ENCODE assay signal across 28 mouse cellular contexts in the genomic region with DNA sequence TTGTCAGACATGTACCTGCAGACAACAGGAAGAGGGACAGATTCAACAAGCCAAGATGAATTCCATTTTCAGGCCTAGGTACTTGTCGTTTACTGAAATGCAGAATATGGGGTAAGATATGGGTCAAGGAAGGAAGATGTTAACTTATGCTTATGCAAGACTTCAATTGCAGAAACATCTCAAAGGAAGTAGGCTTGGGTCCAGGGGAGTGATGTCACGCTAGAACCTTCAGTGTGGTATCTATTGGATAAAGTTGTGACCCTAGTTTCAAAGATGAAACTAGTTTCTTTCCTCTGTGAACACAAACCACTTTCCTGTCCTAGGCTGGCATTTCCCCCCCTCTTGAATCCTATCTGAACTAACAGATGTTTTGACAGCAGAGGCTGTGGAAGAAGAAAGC. TPM values are rescaled to one million over a fixed set of nuclear protein-coding genes. Genes with fewer than 3 reads are reported as not detected.
A peak's percentile ranks its signal among the peaks of the same experiment; 100 is the strongest.
DNase-seq lines count a peak whose midpoint lies in the region; ATAC-seq and TF ChIP-seq lines count a peak whose summit lies in the region.
"Had no signal": no experiment of that assay in that cellular context is flagged by ENCODE, and none has a peak within 500 bp of the region (broad histone marks: within the 10 kb centered on the region; RNA-seq: fewer than 3 reads in every experiment).

No protein-coding gene starts in this region.

- no peak for TF ChIP-seq POLR2A in kidney, adult 2 months (IDR thresholded peaks at IDR 0.05; ENCODE audit: low read depth, low read length)

- no peaks in the 10 kb centered on the region for H3K9me3 ChIP-seq in heart, embryonic 12.5 days (replicated peaks)
- H3K9me3 ChIP-seq: embryonic facial prominence, embryonic 12.5 days; embryonic facial prominence, embryonic 15.5 days; heart, embryonic 10.5 days; heart, embryonic 15.5 days; hindbrain, embryonic 10.5 days; hindbrain, embryonic 13.5 days; intestine, embryonic 15.5 days had no signal

- no peak overlapping the region for H3K4me2 ChIP-seq in heart, embryonic 12.5 days
- H3K4me2 ChIP-seq: embryonic facial prominence, embryonic 12.5 days; embryonic facial prominence, embryonic 15.5 days; heart, embryonic 15.5 days; hindbrain, embryonic 13.5 days; intestine, embryonic 15.5 days had no signal

- no peak for ATAC-seq in heart, embryonic 12.5 days (ENCODE audit: insufficient number of reproducible peaks, low FRiP score)
- ATAC-seq in common myeloid progenitor, adult 5-6 weeks (replicated peaks; ENCODE audit: low read depth, poor library complexity, severe bottlenecking) = peak; percentile 61
- peak; percentile 93 for ATAC-seq in megakaryocyte progenitor cell, adult 5-6 weeks (replicated peaks; ENCODE audit: poor library complexity)
- ATAC-seq: activated CD4-positive, CD25-positive, alpha-beta regulatory T cell, adult 4 months; forebrain, embryonic 14.5 days; forebrain, postnatal 0 days; hindbrain, embryonic 16.5 days; intestine, embryonic 15.5 days had no signal

- H3K27ac ChIP-seq in heart, embryonic 12.5 days (ENCODE audit: poor library complexity, severe bottlenecking) = no peak overlapping the region
- no peak overlapping the region for H3K27ac ChIP-seq in gastrocnemius, adult 2 months
- H3K27ac ChIP-seq in kidney, adult 2 months (ENCODE audit: insufficient read depth, low read depth, low read length) = no peak overlapping the region
- H3K27ac ChIP-seq: embryonic facial prominence, embryonic 12.5 days; embryonic facial prominence, embryonic 15.5 days; heart, adult 2 months; heart, embryonic 10.5 days; heart, embryonic 15.5 days; hindbrain, embryonic 10.5 days; hindbrain, embryonic 13.5 days; intestine, embryonic 15.5 days had no signal

- TF ChIP-seq CTCF in gastrocnemius, adult 2 months (IDR thresholded peaks at IDR 0.05) = no peak
- TF ChIP-seq CTCF in kidney, adult 2 months (conservative IDR thresholded peaks at IDR 0.05; ENCODE audit: insufficient read depth, insufficient read length, low read depth, low read length) = no peak

- H3K36me3 ChIP-seq in heart, embryonic 12.5 days = no peaks in the 10 kb centered on the region
- H3K36me3 ChIP-seq in kidney, adult 2 months (ENCODE audit: control insufficient read depth, insufficient read depth, low read length) = no peaks in the 10 kb centered on the region
- H3K36me3 ChIP-seq: embryonic facial prominence, embryonic 12.5 days; embryonic facial prominence, embryonic 15.5 days; heart, embryonic 10.5 days; heart, embryonic 15.5 days; hindbrain, embryonic 10.5 days; hindbrain, embryonic 13.5 days; intestine, embryonic 15.5 days had no signal

- H3K9ac ChIP-seq in heart, embryonic 12.5 days = no peak overlapping the region
- H3K9ac ChIP-seq: embryonic facial prominence, embryonic 12.5 days; embryonic facial prominence, embryonic 15.5 days; forebrain, postnatal 0 days; heart, embryonic 15.5 days; hindbrain, embryonic 13.5 days; intestine, embryonic 15.5 days had no signal

- 63% methylated on average over 2 of the region's 2 CpGs for WGBS in heart, embryonic 12.5 days
- WGBS in kidney, adult 2 months = 82% methylated on average over 2 of the region's 2 CpGs

- DNase-seq in heart, adult 11 months = peak; percentile 88
- peak; percentile 62 for DNase-seq in 416B (ENCODE audit: low read depth)
- DNase-seq in testis, postnatal 10 days (ENCODE audit: low spot score) = no peak
- no peak for DNase-seq in gastrocnemius, adult 2 months
- DNase-seq in kidney, adult 2 months = no peak
- DNase-seq: adrenal gland, postnatal 25 days; cerebellum, adult 18-20 months; cerebellum, adult 9-10 months; cerebellum, postnatal 14 days; forebrain, postnatal 0 days; gastrocnemius, postnatal 10 days; gastrocnemius, postnatal 36 days; heart, postnatal 10 days; heart, postnatal 36 days had no signal

- 0 out of 2 replicates have a peak, but pooled peaks cover 4% of the 10 kb centered on the region for H3K4me1 ChIP-seq in heart, embryonic 12.5 days (replicated peaks)
- H3K4me1 ChIP-seq in kidney, adult 2 months (ENCODE audit: control insufficient read depth, insufficient read depth, low read length) = no peaks in the 10 kb centered on the region
- H3K4me1 ChIP-seq: embryonic facial prominence, embryonic 12.5 days; embryonic facial prominence, embryonic 15.5 days; heart, embryonic 10.5 days; heart, embryonic 15.5 days; hindbrain, embryonic 10.5 days; hindbrain, embryonic 13.5 days; intestine, embryonic 15.5 days had no signal

- intact Hi-C loops in gastrocnemius, adult 2 months (cut with DNase I) = no loop called here

- H3K27me3 ChIP-seq in heart, embryonic 12.5 days (replicated peaks) = 0 out of 2 replicates have a peak, but pooled peaks cover 7% of the 10 kb centered on the region
- H3K27me3 ChIP-seq in kidney, adult 2 months (replicated peaks; ENCODE audit: control insufficient read depth, insufficient read depth, low read length) = no peaks in the 10 kb centered on the region
- H3K27me3 ChIP-seq: embryonic facial prominence, embryonic 12.5 days; embryonic facial prominence, embryonic 15.5 days; heart, embryonic 15.5 days; hindbrain, embryonic 13.5 days; intestine, embryonic 15.5 days had no signal

- H3K4me3 ChIP-seq in heart, embryonic 12.5 days = no peak overlapping the region
- no peak overlapping the region for H3K4me3 ChIP-seq in gastrocnemius, adult 2 months
- no peak overlapping the region for H3K4me3 ChIP-seq in kidney, adult 2 months (ENCODE audit: insufficient read depth, low read depth, low read length)
- H3K4me3 ChIP-seq: embryonic facial prominence, embryonic 12.5 days; embryonic facial prominence, embryonic 15.5 days; heart, adult 2 months; heart, embryonic 10.5 days; heart, embryonic 15.5 days; hindbrain, embryonic 10.5 days; hindbrain, embryonic 13.5 days; intestine, embryonic 15.5 days had no signal

RNA-seq across cellular contexts. Expression of gene Rbpj, which starts 50.5 kb away (rescaled TPM):
- polyA plus RNA-seq in heart, embryonic 12.5 days (2016; fragmentation: Nextera tagmentation; extraction: Ambion mirVana) = 26.2 and 27.0 TPM in 2 replicates
- total RNA-seq in common myeloid progenitor, adult 5-6 weeks (2017) = 41.7 and 51.3 TPM in 2 replicates
- 65.1 and 66.7 TPM in 2 replicates for total RNA-seq in megakaryocyte progenitor cell, adult 5-6 weeks (2015)
- total RNA-seq in megakaryocyte progenitor cell, adult 5-6 weeks (2017) = 35.7 and 36.1 TPM in 2 replicates
- total RNA-seq in gastrocnemius, adult 2 months (2021) = 10 to 100 TPM; 20.9 to 21.7 TPM
- 13.4 and 13.6 TPM in 2 replicates for polyA plus RNA-seq in kidney, adult 2 months (2012; rRNA removed)

Comparison
In these comparisons a context has a peak if more than half of its experiments do, and no peak if none do; other contexts are left out.
1. DNase-seq: peak in heart, adult 11 months (single experiment) and 416B (single experiment); none in testis, postnatal 10 days (single experiment), gastrocnemius, adult 2 months (single experiment) and kidney, adult 2 months (single experiment).